Mouse (Mus musculus) E14TG2a.4 (cell line): Measurements from ENCODE around the gene Gja8.

Experiments used
- H3K27me3 ChIP-seq: 2 replicates; pipeline ENCODE4 v1.6.1; 2014; ENCODE audit warnings: low read length, control low read depth; ENCODE audit not compliant: insufficient read depth
- H3K36me3 ChIP-seq: 2 replicates; pipeline ENCODE4 v1.6.1; 2014; ENCODE audit warnings: low read length, control low read depth; ENCODE audit not compliant: insufficient read depth
- H3K4me1 ChIP-seq: replicated peaks from 2 replicates; pipeline ENCODE4 v1.6.1; 2014; ENCODE audit warnings: low read depth, low read length, control low read depth
- H3K4me3 ChIP-seq: replicated peaks from 2 replicates; pipeline ENCODE4 v1.5.1; 2014; ENCODE audit warnings: mild to moderate bottlenecking, low read length
- H3K9me3 ChIP-seq: 2 replicates; pipeline ENCODE4 v1.6.1; 2014; ENCODE audit warnings: low read length, control low read depth
- CTCF ChIP-seq: conservative IDR thresholded peaks from 2 replicates; pipeline ENCODE4 v1.5.1; 2014; ENCODE audit warnings: low read length
- NANOG ChIP-seq: IDR thresholded peaks from 2 replicates; pipeline ENCODE4 v1.6.1; 2014; ENCODE audit warnings: borderline replicate concordance, low read length, mixed read lengths
- POU5F1 ChIP-seq: IDR thresholded peaks from 2 replicates; pipeline ENCODE4 v1.6.1; 2014; ENCODE audit warnings: low read length, borderline replicate concordance

Gja8 gene

DNA sequence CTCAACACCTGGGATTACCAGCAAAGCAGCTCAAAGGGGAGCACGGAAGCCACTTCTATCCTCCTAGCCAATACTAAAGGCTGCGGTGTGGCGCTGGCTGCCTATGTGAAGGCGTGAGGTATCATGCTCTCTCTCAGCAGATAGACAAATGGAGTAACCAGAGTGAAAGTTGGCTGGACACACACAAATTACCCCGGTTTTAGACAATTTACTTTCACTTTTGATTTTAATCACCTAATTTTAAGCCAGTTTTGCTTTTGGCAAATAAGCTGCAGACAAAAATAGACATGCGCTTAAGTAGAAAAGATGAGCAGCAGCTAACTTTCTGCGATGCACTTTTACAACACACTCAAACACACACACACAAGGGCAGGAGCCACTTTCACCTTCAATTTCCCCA, 42.1 kb downstream of the Gja8 start:
- no peaks in the 10 kb centered on the region for H3K4me1 ChIP-seq
- TF ChIP-seq CTCF, result no peak
- no peak for TF ChIP-seq NANOG
- TF ChIP-seq POU5F1, result no peak
- H3K27me3 ChIP-seq, result no peaks in the 10 kb centered on the region
- peaks cover 90% of the 10 kb centered on the region for H3K36me3 ChIP-seq
- no peak overlapping the region for H3K4me3 ChIP-seq
- no peaks in the 10 kb centered on the region for H3K9me3 ChIP-seq

DNA sequence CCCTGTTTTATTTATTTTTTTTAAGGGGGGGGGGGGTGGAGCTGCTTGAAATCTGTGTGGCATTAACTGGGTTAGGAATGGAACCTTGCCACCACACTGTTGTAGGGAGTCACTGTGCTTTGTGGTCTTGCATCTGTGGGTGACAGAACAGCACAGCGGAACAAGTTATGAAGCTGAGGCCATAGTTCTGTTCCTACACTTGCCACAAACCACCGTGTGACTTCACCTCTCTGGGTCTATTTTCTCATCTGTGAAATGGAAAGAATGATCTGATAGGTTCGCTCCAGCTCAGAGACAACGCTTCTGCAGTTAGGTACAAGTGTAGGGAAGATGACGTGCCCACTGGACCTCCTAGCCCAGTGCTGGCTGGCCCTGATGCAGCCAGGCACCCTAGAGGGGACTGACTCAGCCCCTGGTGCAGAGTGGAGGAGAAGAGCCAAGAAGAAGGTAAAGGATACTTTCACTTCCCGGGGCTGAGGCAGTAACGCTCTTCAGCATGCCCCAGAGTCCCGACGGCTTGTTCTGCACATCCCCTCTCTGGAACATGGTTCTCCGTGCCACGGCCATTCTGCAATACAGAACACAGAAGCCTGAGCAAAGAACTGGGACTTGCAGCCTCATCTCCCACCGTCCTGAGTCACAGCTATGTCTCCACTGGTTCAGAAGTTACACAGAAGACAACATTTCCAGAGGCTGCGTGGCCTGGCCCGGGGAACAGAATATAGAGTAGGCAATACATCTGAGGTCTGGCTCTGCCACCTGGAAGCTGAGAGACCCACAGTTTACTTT, 43.6 kb downstream of the Gja8 start:
- H3K9me3 ChIP-seq, result no peaks in the 10 kb centered on the region
- TF ChIP-seq POU5F1 (no peak), CTCF (no peak), NANOG (no peak)
- H3K4me3 ChIP-seq, result no peak overlapping the region
- H3K27me3 ChIP-seq, result no peaks in the 10 kb centered on the region
- no peaks in the 10 kb centered on the region for H3K4me1 ChIP-seq
- peaks cover 90% of the 10 kb centered on the region for H3K36me3 ChIP-seq

DNA sequence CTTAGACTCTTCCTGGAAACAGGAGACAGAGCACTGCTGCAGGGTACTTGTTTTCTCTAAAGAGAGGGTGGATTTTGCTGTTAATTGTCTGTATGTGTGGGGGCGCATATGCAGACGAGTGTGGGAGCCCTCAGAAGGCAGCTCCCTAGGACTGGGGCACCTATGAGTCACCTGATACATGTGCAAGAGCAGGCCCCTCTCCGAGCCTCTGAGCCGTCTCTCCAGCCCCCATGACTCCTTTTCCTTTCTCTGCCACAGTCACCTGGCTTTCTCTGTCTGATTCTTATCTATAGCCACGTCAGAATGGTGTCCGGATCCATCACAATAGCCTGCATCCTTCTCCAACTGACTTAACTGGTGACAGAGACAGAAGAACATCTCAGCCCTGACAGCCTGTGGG, 44.3 kb downstream of the Gja8 start:
- TF ChIP-seq POU5F1, result no peak
- no peak for TF ChIP-seq NANOG
- no peak for TF ChIP-seq CTCF
- H3K4me3 ChIP-seq, result no peak overlapping the region
- no peaks in the 10 kb centered on the region for H3K4me1 ChIP-seq
- no peaks in the 10 kb centered on the region for H3K9me3 ChIP-seq
- no peaks in the 10 kb centered on the region for H3K27me3 ChIP-seq
- H3K36me3 ChIP-seq, result peaks cover 89% of the 10 kb centered on the region

DNA sequence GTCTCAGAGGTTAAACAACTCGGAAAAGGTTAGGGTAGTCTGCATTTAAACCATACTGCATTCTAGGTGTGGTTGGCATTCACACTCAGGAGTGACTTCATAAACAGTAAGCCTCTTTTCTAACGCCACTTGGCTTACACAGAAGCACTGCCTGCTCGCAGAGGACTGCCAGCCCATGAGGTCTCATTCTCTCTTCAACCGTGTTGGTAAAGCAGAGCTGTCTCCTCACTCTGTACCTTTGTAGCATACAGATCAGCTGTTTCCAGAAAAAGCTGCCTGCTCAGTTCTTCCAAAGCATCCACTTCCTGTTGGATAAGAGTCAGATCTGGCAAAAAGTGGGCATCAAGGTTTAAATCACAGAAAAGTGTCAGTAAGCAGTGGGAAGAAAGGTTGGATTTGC, 45.4 kb downstream of the Gja8 start:
- TF ChIP-seq NANOG (no peak), CTCF (no peak), POU5F1 (no peak)

DNA sequence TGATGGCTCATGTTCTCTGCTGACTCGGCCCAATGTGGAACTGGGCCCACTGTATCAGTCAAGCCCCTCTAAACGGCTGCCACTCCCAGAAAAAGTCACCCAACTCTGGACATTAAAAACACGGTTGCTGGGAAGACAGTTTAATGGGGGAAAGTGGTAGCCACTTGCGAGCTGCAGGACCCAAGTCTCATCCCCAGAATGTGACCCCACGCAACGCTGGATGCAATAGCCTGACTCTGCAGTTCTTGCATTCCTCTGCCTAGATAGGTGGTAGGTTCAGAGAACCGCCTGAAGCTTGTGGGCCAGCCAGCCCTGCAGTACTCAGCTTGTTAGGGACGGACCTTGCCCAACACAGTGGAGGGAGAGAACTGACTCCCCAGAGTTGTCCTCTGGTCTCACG, 46.3 kb downstream of the Gja8 start:
- Histone ChIP-seq H3K4me1 (no peaks in the 10 kb centered on the region), H3K4me3 (no peak overlapping the region), H3K36me3 (peaks cover 90% of the 10 kb centered on the region), H3K9me3 (no peaks in the 10 kb centered on the region), H3K27me3 (no peaks in the 10 kb centered on the region)
- TF ChIP-seq CTCF, result no peak

More for the DNA sequence above, 45.4 kb downstream of the Gja8 start:
- H3K27me3 ChIP-seq, result no peaks in the 10 kb centered on the region
- H3K9me3 ChIP-seq, result no peaks in the 10 kb centered on the region
- H3K4me1 ChIP-seq, result no peaks in the 10 kb centered on the region
- peaks cover 88% of the 10 kb centered on the region for H3K36me3 ChIP-seq
- no peak overlapping the region for H3K4me3 ChIP-seq

DNA sequence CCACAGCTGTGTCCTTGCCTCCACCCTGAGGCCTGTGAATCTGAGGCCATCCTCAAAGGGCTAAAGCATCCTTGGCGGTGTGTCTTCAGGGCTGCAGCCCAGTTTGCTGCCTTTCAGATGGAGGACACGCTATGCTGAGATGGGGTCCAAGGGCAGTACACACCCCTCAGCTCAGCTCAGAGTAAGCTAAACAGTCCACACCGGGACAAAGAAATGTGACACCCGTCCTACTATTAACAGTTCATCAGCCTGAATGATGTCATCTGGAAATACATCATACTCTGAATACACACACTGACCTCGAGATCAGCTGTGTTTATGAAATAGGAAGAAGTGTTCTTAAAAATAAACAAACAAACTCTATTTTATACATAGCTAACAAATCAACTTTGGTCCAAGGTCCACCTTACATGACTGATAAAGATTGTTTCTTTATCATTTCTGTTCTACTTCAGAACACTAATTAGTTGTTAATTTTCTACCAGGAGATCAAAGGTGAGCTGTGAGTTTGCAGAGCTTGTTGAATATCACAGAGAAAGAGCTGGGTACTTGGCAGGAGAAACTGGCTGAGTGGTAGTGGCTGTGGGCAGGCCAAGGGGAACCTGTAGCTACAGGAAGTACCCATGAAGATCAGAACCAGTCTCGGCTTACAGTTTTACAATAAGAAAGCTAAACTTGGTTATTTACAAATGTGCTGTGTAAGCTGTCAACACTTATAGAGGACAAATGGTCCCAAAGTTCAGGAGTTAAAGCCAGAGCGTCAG, 50.8 kb downstream of the Gja8 start:
- Histone ChIP-seq H3K27me3 (no peaks in the 10 kb centered on the region), H3K4me1 (no peaks in the 10 kb centered on the region), H3K4me3 (no peak overlapping the region), H3K9me3 (no peaks in the 10 kb centered on the region), H3K36me3 (peaks cover 92% of the 10 kb centered on the region)
- no peak for TF ChIP-seq CTCF
- no peak for TF ChIP-seq POU5F1
- TF ChIP-seq NANOG, result no peak

DNA sequence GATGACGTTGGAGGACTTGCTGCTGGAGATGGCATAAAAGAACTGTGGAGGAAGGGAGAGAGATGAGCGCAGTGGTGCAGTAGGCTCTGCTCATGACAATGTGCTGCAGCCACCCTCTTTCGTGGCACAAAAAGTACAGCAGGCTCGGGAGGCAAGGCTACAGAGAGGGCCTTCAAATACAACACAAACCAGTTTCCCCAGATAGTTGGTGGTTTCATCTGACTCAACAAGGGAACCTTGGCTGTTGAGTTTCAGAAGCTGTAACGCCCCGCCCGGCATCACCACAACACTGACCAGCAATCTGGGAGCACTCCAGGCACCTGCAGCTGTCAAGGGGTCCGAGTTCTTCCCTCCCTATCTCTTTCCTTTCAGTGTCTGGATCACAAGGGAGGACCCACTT, 53.3 kb downstream of the Gja8 start:
- Histone ChIP-seq H3K4me1 (0 out of 2 replicates have a peak, but pooled peaks cover 2% of the 10 kb centered on the region), H3K27me3 (no peaks in the 10 kb centered on the region), H3K4me3 (no peak overlapping the region), H3K36me3 (peaks cover 96% of the 10 kb centered on the region), H3K9me3 (no peaks in the 10 kb centered on the region)
- TF ChIP-seq CTCF, result no peak
- TF ChIP-seq POU5F1, result no peak
- no peak for TF ChIP-seq NANOG

DNA sequence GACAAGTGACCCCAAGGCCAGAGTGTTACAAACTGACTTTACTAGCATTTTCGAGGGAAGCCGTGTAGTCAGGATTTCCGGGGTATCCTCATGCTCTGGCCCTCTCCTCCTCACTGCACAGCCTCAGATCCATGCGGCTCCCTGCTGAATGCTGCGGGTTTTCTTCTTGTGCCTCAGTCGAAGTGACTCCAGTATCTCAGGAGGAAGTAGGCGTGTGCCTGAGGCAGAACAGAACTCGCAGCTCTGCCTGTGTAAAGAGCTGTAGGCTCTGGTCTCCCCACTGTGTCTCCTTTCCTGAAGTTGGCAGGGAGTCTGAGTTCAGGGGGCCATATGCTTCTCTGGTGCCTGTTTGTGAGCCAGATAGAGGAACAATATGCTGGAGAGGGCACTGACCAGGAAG, 54.8 kb downstream of the Gja8 start:
- 0 out of 2 replicates have a peak, but pooled peaks cover 2% of the 10 kb centered on the region for H3K4me1 ChIP-seq
- H3K9me3 ChIP-seq, result no peaks in the 10 kb centered on the region
- peaks cover 84% of the 10 kb centered on the region for H3K36me3 ChIP-seq
- TF ChIP-seq CTCF (no peak), NANOG (no peak), POU5F1 (no peak)
- H3K4me3 ChIP-seq, result no peak overlapping the region
- no peaks in the 10 kb centered on the region for H3K27me3 ChIP-seq
